ENCODE assay signal across 10 mouse cellular contexts in the genomic region with DNA sequence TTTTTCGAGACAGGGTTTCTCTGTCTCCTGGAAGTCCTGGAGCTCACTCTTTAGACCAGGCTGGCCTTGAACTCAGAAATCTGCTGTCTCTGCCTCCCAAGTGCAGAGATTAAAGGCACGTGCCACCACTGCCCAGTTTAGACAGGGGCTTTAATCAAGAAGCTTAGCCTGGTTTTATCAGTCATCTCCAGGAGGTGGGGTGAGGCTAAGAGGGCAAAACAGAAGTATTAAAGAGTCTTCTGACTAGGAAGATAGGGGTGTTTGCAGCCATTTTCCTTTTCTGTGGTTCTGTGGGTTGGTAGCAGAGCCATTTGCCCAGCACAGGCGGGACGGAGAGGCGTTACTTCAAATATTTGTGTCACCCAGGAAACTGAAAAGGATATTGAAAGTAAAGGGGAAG. TPM values are rescaled to one million over a fixed set of nuclear protein-coding genes. Genes with fewer than 3 reads are reported as not detected.
DNase-seq lines count a peak whose midpoint lies in the region; ATAC-seq and TF ChIP-seq lines count a peak whose summit lies in the region.
"Had no signal": no experiment of that assay in that cellular context is flagged by ENCODE, and none has a peak within 500 bp of the region (broad histone marks: within the 10 kb centered on the region; RNA-seq: fewer than 3 reads in every experiment).

No protein-coding gene starts in this region.

- peak overlapping the region; percentile 78 for H3K27ac ChIP-seq in heart, postnatal 0 days (ENCODE audit: low read depth)
- H3K27ac ChIP-seq in CH12.LX (ENCODE audit: insufficient read depth, low read depth) = no peak overlapping the region
- peak overlapping the region; percentile 94 for H3K27ac ChIP-seq in embryonic facial prominence, embryonic 15.5 days (replicated peaks)
- H3K27ac ChIP-seq in liver, embryonic 12.5 days = peak overlapping the region; percentile 95

- no peak for DNase-seq in heart, postnatal 0 days (ENCODE audit: low spot score)
- DNase-seq in heart, adult 18-20 months = no peak
- no peak for DNase-seq in CH12.LX (ENCODE audit: extremely low read depth)
- no peak for DNase-seq in right cerebral cortex, postnatal 14 days
- no peak for DNase-seq in kidney, adult 18-20 months
- no peak for DNase-seq in frontal cortex, postnatal 25 days (ENCODE audit: low spot score in 2 of 2)
- DNase-seq: cerebellum, postnatal 36 days had no signal

- no peaks in the 10 kb centered on the region for H3K27me3 ChIP-seq in heart, postnatal 0 days (ENCODE audit: control insufficient read depth, insufficient read depth, low read length)
- no peaks in the 10 kb centered on the region for H3K27me3 ChIP-seq in CH12.LX (replicated peaks)
- H3K27me3 ChIP-seq in embryonic facial prominence, embryonic 15.5 days = no peaks in the 10 kb centered on the region
- H3K27me3 ChIP-seq in liver, embryonic 12.5 days (replicated peaks) = no peaks in the 10 kb centered on the region
- H3K27me3 ChIP-seq: Patski had no signal

- no peak overlapping the region for H3K9ac ChIP-seq in heart, postnatal 0 days (replicated peaks; ENCODE audit: low read depth, low read length)
- H3K9ac ChIP-seq in CH12.LX (ENCODE audit: insufficient read depth, low read depth) = peak overlapping the region; percentile 73
- H3K9ac ChIP-seq in embryonic facial prominence, embryonic 15.5 days = no peak overlapping the region
- H3K9ac ChIP-seq in liver, embryonic 12.5 days = peak overlapping the region; percentile 96

- H3K79me2 ChIP-seq in CH12.LX (replicated peaks; ENCODE audit: control insufficient read depth, extremely low read depth, insufficient read depth, poor library complexity, severe bottlenecking) = peaks cover 77% of the 10 kb centered on the region

- no peak overlapping the region for H3K4me3 ChIP-seq in heart, postnatal 0 days (ENCODE audit: low read depth, low read length)
- H3K4me3 ChIP-seq in CH12.LX (replicated peaks in 1 of 3; ENCODE audit: low read depth in 2 of 3, low read length in 2 of 3, poor library complexity in 1 of 3) = peak overlapping the region in 1 of 3 experiments; percentile 99
- H3K4me3 ChIP-seq in embryonic facial prominence, embryonic 15.5 days (replicated peaks) = peak overlapping the region; percentile 99
- H3K4me3 ChIP-seq in liver, embryonic 12.5 days = peak overlapping the region; percentile 97

- 59% methylated on average over 5 of the region's 5 CpGs for WGBS in heart, postnatal 0 days
- WGBS in embryonic facial prominence, embryonic 15.5 days = 68% methylated on average over 5 of the region's 5 CpGs
- WGBS in liver, embryonic 12.5 days (ENCODE audit: insufficient replicate concordance) = 17% methylated on average over 5 of the region's 5 CpGs

- H3K4me1 ChIP-seq in heart, postnatal 0 days (ENCODE audit: control insufficient read depth, insufficient read depth) = peaks cover 41% of the 10 kb centered on the region
- H3K4me1 ChIP-seq in CH12.LX (ENCODE audit: control insufficient read depth in 1 of 2, insufficient read depth in 2 of 2) = peaks cover 11 to 62% of the 10 kb centered on the region in 2 experiments; a peak in 3 of 4 replicates
- peaks cover 65% of the 10 kb centered on the region for H3K4me1 ChIP-seq in embryonic facial prominence, embryonic 15.5 days
- peaks cover 83% of the 10 kb centered on the region for H3K4me1 ChIP-seq in liver, embryonic 12.5 days

- no peak for TF ChIP-seq POLR2A in CH12.LX (IDR thresholded peaks at IDR 0.05; ENCODE audit: low read depth, low read length)

- no peak for TF ChIP-seq RAD21 in CH12.LX (IDR thresholded peaks at IDR 0.05; ENCODE audit: low read depth, low read length)

- in situ Hi-C loops in CH12.LX (cut with MboI; ENCODE audit: low pct_ligation_motif_present, low pct_unique_long_range_greater_than_20kb, low sequenced_read_pairs) = no loop called here

- TF ChIP-seq EP300 in heart, postnatal 0 days (IDR thresholded peaks at IDR 0.05; ENCODE audit: low read depth) = no peak
- no peak for TF ChIP-seq EP300 in CH12.LX (IDR thresholded peaks at IDR 0.05; ENCODE audit: low read length)

- H3K36me3 ChIP-seq in heart, postnatal 0 days (replicated peaks; ENCODE audit: control insufficient read depth, insufficient read depth, low read length) = no peaks in the 10 kb centered on the region
- peaks cover 4 to 22% of the 10 kb centered on the region in 2 experiments for H3K36me3 ChIP-seq in CH12.LX (replicated peaks in 1 of 2; ENCODE audit: control insufficient read depth in 1 of 2, insufficient read depth in 1 of 2, low read length in 1 of 2)
- H3K36me3 ChIP-seq in embryonic facial prominence, embryonic 15.5 days = peaks cover 15% of the 10 kb centered on the region
- peaks cover 30% of the 10 kb centered on the region for H3K36me3 ChIP-seq in liver, embryonic 12.5 days

- H3K9me3 ChIP-seq in heart, postnatal 0 days (replicated peaks; ENCODE audit: control insufficient read depth, low read length) = no peaks in the 10 kb centered on the region
- H3K9me3 ChIP-seq in CH12.LX (replicated peaks; ENCODE audit: low read length) = no peaks in the 10 kb centered on the region
- no peaks in the 10 kb centered on the region for H3K9me3 ChIP-seq in embryonic facial prominence, embryonic 15.5 days (replicated peaks)
- no peaks in the 10 kb centered on the region for H3K9me3 ChIP-seq in liver, embryonic 12.5 days (replicated peaks)

- no peak for ATAC-seq in heart, postnatal 0 days (ENCODE audit: insufficient read depth, low read depth)
- no peak for ATAC-seq in embryonic facial prominence, embryonic 15.5 days (ENCODE audit: insufficient number of reproducible peaks, low FRiP score, low TSS enrichment, low read depth)
- no peak for ATAC-seq in liver, embryonic 12.5 days
- ATAC-seq: Patski had no signal

- H3K4me2 ChIP-seq in heart, postnatal 0 days (ENCODE audit: low read depth, low read length) = no peak overlapping the region
- peak overlapping the region; percentile 90 for H3K4me2 ChIP-seq in CH12.LX (ENCODE audit: insufficient read depth, low read depth, poor library complexity, severe bottlenecking)
- H3K4me2 ChIP-seq in embryonic facial prominence, embryonic 15.5 days (replicated peaks) = peak overlapping the region; percentile 75; the same call in 1 of the 2 replicates
- H3K4me2 ChIP-seq in liver, embryonic 12.5 days = peak overlapping the region; percentile 98

- dilution Hi-C loops in CH12.LX (cut with MboI; ENCODE audit: extremely low pct_ligation_motif_present, extremely low pct_unique_long_range_greater_than_20kb, low sequenced_read_pairs) = no loop called here

- TF ChIP-seq CTCF in heart, postnatal 0 days (IDR thresholded peaks at IDR 0.05; ENCODE audit: low read depth) = no peak
- no peak for TF ChIP-seq CTCF in CH12.LX (conservative IDR thresholded peaks at IDR 0.05 in 1 of 2, IDR thresholded peaks at IDR 0.05 in 1 of 2; ENCODE audit: low read depth in 2 of 2, low read length in 2 of 2)

RNA-seq across cellular contexts. Expression of a gene that starts 1.1 kb away (rescaled TPM):
- total RNA-seq in heart, postnatal 0 days (2014; rRNA removed; ENCODE audit: low replicate concordance) = 19.4 and 38.0 TPM in 2 replicates
- 135 and 147 TPM in 2 replicates for polyA plus RNA-seq in heart, postnatal 0 days (2015; fragmentation: Nextera tagmentation; extraction: Ambion mirVana)
- total RNA-seq in heart, adult 18-20 months (2021) = 10 to 100 TPM; 27.0 to 43.8 TPM
- total RNA-seq in CH12.LX (2012; rRNA removed) (144 and 193 TPM in 2 replicates), CH12.LX (2014; rRNA removed) (205 and 223 TPM in 2 replicates)
- polyA plus RNA-seq in CH12.LX (2012; ENCODE audit: insufficient read length, low read depth) = 7.9 and 11.2 TPM in 2 replicates
- polyA plus RNA-seq in embryonic facial prominence, embryonic 15.5 days (2015; fragmentation: Nextera tagmentation; extraction: Ambion mirVana) = 150 and 188 TPM in 2 replicates
- 180 and 183 TPM in 2 replicates for polyA plus RNA-seq in liver, embryonic 12.5 days (2016; fragmentation: Nextera tagmentation; extraction: Ambion mirVana)

RNA-seq across cellular contexts. Expression of a gene that starts 4.4 kb away (rescaled TPM):
- total RNA-seq in heart, postnatal 0 days (2014; rRNA removed; ENCODE audit: low replicate concordance) = 59.5 and 81.1 TPM in 2 replicates
- polyA plus RNA-seq in heart, postnatal 0 days (2015; fragmentation: Nextera tagmentation; extraction: Ambion mirVana) = 35.5 and 36.6 TPM in 2 replicates
- total RNA-seq in heart, adult 18-20 months (2021) = 10 to 100 TPM; 27.5 to 27.8 TPM
- total RNA-seq in CH12.LX (2012; rRNA removed) (40.2 and 42.6 TPM in 2 replicates), CH12.LX (2014; rRNA removed) (29.7 and 31.9 TPM in 2 replicates)
- 21.3 and 21.7 TPM in 2 replicates for polyA plus RNA-seq in CH12.LX (2012; ENCODE audit: insufficient read length, low read depth)
- 73.2 and 75.8 TPM in 2 replicates for polyA plus RNA-seq in embryonic facial prominence, embryonic 15.5 days (2015; fragmentation: Nextera tagmentation; extraction: Ambion mirVana)
- polyA plus RNA-seq in liver, embryonic 12.5 days (2016; fragmentation: Nextera tagmentation; extraction: Ambion mirVana) = 53.0 and 53.2 TPM in 2 replicates

RNA-seq across cellular contexts. Expression of a gene that starts 6.2 kb away (rescaled TPM):
- 28.3 and 32.2 TPM in 2 replicates for total RNA-seq in heart, postnatal 0 days (2014; rRNA removed; ENCODE audit: low replicate concordance)
- polyA plus RNA-seq in heart, postnatal 0 days (2015; fragmentation: Nextera tagmentation; extraction: Ambion mirVana) = 11.5 and 12.9 TPM in 2 replicates
- 1 to 10 TPM; 2.2 to 2.5 TPM for total RNA-seq in heart, adult 18-20 months (2021)
- total RNA-seq in CH12.LX (2012; rRNA removed) (21.3 and 21.4 TPM in 2 replicates), CH12.LX (2014; rRNA removed) (17.3 TPM in 2 replicates)
- polyA plus RNA-seq in CH12.LX (2012; ENCODE audit: insufficient read length, low read depth) = 28.2 and 29.4 TPM in 2 replicates
- polyA plus RNA-seq in embryonic facial prominence, embryonic 15.5 days (2015; fragmentation: Nextera tagmentation; extraction: Ambion mirVana) = 44.9 and 46.9 TPM in 2 replicates
- 29.0 and 29.2 TPM in 2 replicates for polyA plus RNA-seq in liver, embryonic 12.5 days (2016; fragmentation: Nextera tagmentation; extraction: Ambion mirVana)

RNA-seq across cellular contexts. Expression of a gene that starts 21.4 kb away (rescaled TPM):
- 44.3 and 44.9 TPM in 2 replicates for total RNA-seq in heart, postnatal 0 days (2014; rRNA removed; ENCODE audit: low replicate concordance)
- 15.1 and 18.1 TPM in 2 replicates for polyA plus RNA-seq in heart, postnatal 0 days (2015; fragmentation: Nextera tagmentation; extraction: Ambion mirVana)
- 10 to 100 TPM; 23.0 to 25.7 TPM for total RNA-seq in heart, adult 18-20 months (2021)
- total RNA-seq in CH12.LX (2012; rRNA removed) = 41.6 and 47.0 TPM in 2 replicates
- total RNA-seq in CH12.LX (2014; rRNA removed) = 28.2 and 28.7 TPM in 2 replicates
- polyA plus RNA-seq in CH12.LX (2012; ENCODE audit: insufficient read length, low read depth) = 37.5 and 46.4 TPM in 2 replicates
- 48.9 and 56.3 TPM in 2 replicates for polyA plus RNA-seq in embryonic facial prominence, embryonic 15.5 days (2015; fragmentation: Nextera tagmentation; extraction: Ambion mirVana)
- 30.1 and 30.9 TPM in 2 replicates for polyA plus RNA-seq in liver, embryonic 12.5 days (2016; fragmentation: Nextera tagmentation; extraction: Ambion mirVana)

RNA-seq across cellular contexts. Expression of a gene that starts 31.8 kb away (rescaled TPM):
- total RNA-seq in heart, postnatal 0 days (2014; rRNA removed; ENCODE audit: low replicate concordance) = not detected in 2 replicates
- polyA plus RNA-seq in heart, postnatal 0 days (2015; fragmentation: Nextera tagmentation; extraction: Ambion mirVana) = 0.30 TPM in 1 of 2 replicates, not detected in the other
- not detected for total RNA-seq in heart, adult 18-20 months (2021)
- total RNA-seq in CH12.LX (2012; rRNA removed) = 0.13 and 0.21 TPM in 2 replicates
- 0.13 TPM in 1 of 2 replicates, not detected in the other for total RNA-seq in CH12.LX (2014; rRNA removed)
- 0.38 and 0.50 TPM in 2 replicates for polyA plus RNA-seq in CH12.LX (2012; ENCODE audit: insufficient read length, low read depth)
- polyA plus RNA-seq in embryonic facial prominence, embryonic 15.5 days (2015; fragmentation: Nextera tagmentation; extraction: Ambion mirVana) = 3.5 and 7.2 TPM in 2 replicates
- polyA plus RNA-seq in liver, embryonic 12.5 days (2016; fragmentation: Nextera tagmentation; extraction: Ambion mirVana) = 0.12 and 0.19 TPM in 2 replicates

Comparison
In these comparisons a context has a peak if more than half of its experiments do, and no peak if none do; other contexts are left out.
1. H3K9ac ChIP-seq: peak in CH12.LX (single experiment) and liver, embryonic 12.5 days (single experiment); none in heart, postnatal 0 days (single experiment) and embryonic facial prominence, embryonic 15.5 days (single experiment).
2. RNA of a gene that starts 1.1 kb away (polyA plus RNA-seq): 150 to 188 TPM in embryonic facial prominence, embryonic 15.5 days, 180 to 183 TPM in liver, embryonic 12.5 days and 135 to 147 TPM in heart, postnatal 0 days; 7.9 to 11.2 TPM in CH12.LX; every median in the first group is over 10 times any median in the second.